Mouse (Mus musculus) heart, embryonic 16.5 days (tissue): ENCODE data around the gene Galnt10. TPM values are rescaled to one million over a fixed set of nuclear protein-coding genes. Genes with fewer than 3 reads are reported as not detected.

Experiments
- ATAC-seq: fragments of 200-750 bp; cut with Nextera tagmentation; replicated peaks from 2 replicates; pipeline ENCODE4 v1.8.0; 2017; ENCODE audit warnings: moderate number of reproducible peaks; ENCODE audit not compliant: insufficient read depth, low FRiP score; ENCODE audit errors: extremely low read depth
- H3K27ac ChIP-seq: fragments of 300-500 bp; sonication (generic); 2 replicates; pipeline ENCODE4 v1.5.1; 2014; ENCODE audit warnings: mild to moderate bottlenecking, low read length, control low read depth, moderate library complexity
- H3K27me3 ChIP-seq: fragments of 300-500 bp; sonication (generic); 2 replicates; pipeline ENCODE4 v1.6.1; 2014; ENCODE audit warnings: low read length, mixed read lengths; ENCODE audit not compliant: control insufficient read depth, insufficient read depth
- H3K36me3 ChIP-seq: fragments of 300-500 bp; sonication (generic); 2 replicates; pipeline ENCODE4 v1.6.1; 2014; ENCODE audit not compliant: control insufficient read depth, insufficient read depth
- H3K4me1 ChIP-seq: fragments of 300-500 bp; sonication (generic); 2 replicates; pipeline ENCODE4 v1.6.1; 2014; ENCODE audit warnings: low read length, mixed read lengths; ENCODE audit not compliant: control insufficient read depth, insufficient read depth
- H3K4me2 ChIP-seq: fragments of 300-500 bp; sonication (generic); 2 replicates; pipeline ENCODE4 v1.6.1; 2014; ENCODE audit warnings: low read depth, mild to moderate bottlenecking, control low read depth, low read length
- H3K4me3 ChIP-seq: fragments of 300-500 bp; sonication (generic); 2 replicates; pipeline ENCODE4 v1.5.1; 2014; ENCODE audit warnings: mild to moderate bottlenecking, control low read depth, low read length
- H3K9ac ChIP-seq: fragments of 300-500 bp; sonication (generic); 2 replicates; pipeline ENCODE4 v1.6.1; 2014; ENCODE audit warnings: low read length, control low read depth
- H3K9me3 ChIP-seq: fragments of 300-500 bp; sonication (generic); replicated peaks from 2 replicates; pipeline ENCODE4 v1.6.1; 2016; ENCODE audit warnings: low read length; ENCODE audit not compliant: control insufficient read depth
- WGBS: fragments of 180-500 bp; shearing (Covaris S2); extraction: QIAGEN DNeasy Blood & Tissue Kit; methylation state at CpG from one replicate; pipeline ENCODE4 v1.1.7; 2014; 5-methylcytosine and 5-hydroxymethylcytosine counted together
- polyA plus RNA-seq: library from polyadenylated mRNA; unstranded; fragments of >200 nt; fragmentation: Nextera tagmentation; extraction: Ambion mirVana; gene quantifications from 2 replicates; pipeline ENCODE4 v1.2.1, GENCODE M21; 2015

Galnt10 gene
- 9.3 and 9.7 TPM in 2 replicates for polyA plus RNA-seq

GRCm38 (mm10) chr11:57645018-57645559, at the start of gene Galnt10:
Gene Galnt10, plus strand, starts transcription at chr11:57645442.
- H3K4me2 ChIP-seq, result peak within 1 kb of the TSS; percentile 98
- H3K27ac ChIP-seq, result peak within 1 kb of the TSS; percentile 68
- H3K9ac ChIP-seq, result peak within 1 kb of the TSS; percentile 95
- H3K9me3 ChIP-seq, result no peaks in the 10 kb centered on the region
- H3K36me3 ChIP-seq, result no peaks in the 10 kb centered on the region
- peaks cover 17% of the 10 kb centered on the region for H3K4me1 ChIP-seq
- peak within 1 kb of the TSS; percentile 86 for H3K4me3 ChIP-seq
- peak; percentile 90 for ATAC-seq
- WGBS, result under 1% methylated on average over 51 of the region's 60 CpGs
- H3K27me3 ChIP-seq, result no peaks in the 10 kb centered on the region

GRCm38 (mm10) chr11:57595899-57596298, 49.3 kb upstream of the Galnt10 start:
- H3K4me1 ChIP-seq, result peaks cover 13% of the 10 kb centered on the region
- WGBS, result 85% methylated on average over 5 of the region's 5 CpGs
- no peak overlapping the region for H3K4me2 ChIP-seq
- no peaks in the 10 kb centered on the region for H3K9me3 ChIP-seq
- no peak overlapping the region for H3K4me3 ChIP-seq
- H3K27me3 ChIP-seq, result no peaks in the 10 kb centered on the region
- no peaks in the 10 kb centered on the region for H3K36me3 ChIP-seq
- no peak for ATAC-seq
- H3K9ac ChIP-seq, result no peak overlapping the region
- H3K27ac ChIP-seq, result no peak overlapping the region

GRCm38 (mm10) chr11:57598161-57598560, 47.1 kb upstream of the Galnt10 start:
- H3K27me3 ChIP-seq, result no peaks in the 10 kb centered on the region
- peaks cover 16% of the 10 kb centered on the region for H3K4me1 ChIP-seq
- no peak overlapping the region for H3K27ac ChIP-seq
- H3K9me3 ChIP-seq, result no peaks in the 10 kb centered on the region
- no peak overlapping the region for H3K4me3 ChIP-seq
- ATAC-seq, result peak; percentile 46
- H3K4me2 ChIP-seq, result no peak overlapping the region
- no peak overlapping the region for H3K9ac ChIP-seq
- WGBS, result 23% methylated on average over 5 of the region's 5 CpGs
- no peaks in the 10 kb centered on the region for H3K36me3 ChIP-seq

- H3K4me2 ChIP-seq, result no peak overlapping the region
- H3K27me3 ChIP-seq, result no peaks in the 10 kb centered on the region
- ATAC-seq, result no peak
- 74% methylated on average over 6 of the region's 6 CpGs for WGBS
- H3K36me3 ChIP-seq, result no peaks in the 10 kb centered on the region
- H3K4me1 ChIP-seq, result peaks cover 16% of the 10 kb centered on the region
- no peak overlapping the region for H3K4me3 ChIP-seq
- no peaks in the 10 kb centered on the region for H3K9me3 ChIP-seq
- H3K27ac ChIP-seq, result no peak overlapping the region
- no peak overlapping the region for H3K9ac ChIP-seq
Measured at GRCm38 (mm10) chr11:57599304-57599703, 45.9 kb upstream of the Galnt10 start.

GRCm38 (mm10) chr11:57600113-57600512, 45.1 kb upstream of the Galnt10 start:
- Histone ChIP-seq H3K9me3 (no peaks in the 10 kb centered on the region), H3K4me1 (peaks cover 16% of the 10 kb centered on the region), H3K4me2 (no peak overlapping the region), H3K4me3 (no peak overlapping the region), H3K36me3 (no peaks in the 10 kb centered on the region), H3K9ac (no peak overlapping the region), H3K27me3 (no peaks in the 10 kb centered on the region), H3K27ac (no peak overlapping the region)
- WGBS, result 34% methylated on average over 8 of the region's 8 CpGs
- no peak for ATAC-seq

- ATAC-seq, result 0 out of 2 replicates have a peak, but pooled peaks have one; percentile 38
- no peaks in the 10 kb centered on the region for H3K27me3 ChIP-seq
- H3K4me1 ChIP-seq, result peaks cover 16% of the 10 kb centered on the region
- H3K4me2 ChIP-seq, result no peak overlapping the region
- H3K36me3 ChIP-seq, result no peaks in the 10 kb centered on the region
- H3K9me3 ChIP-seq, result no peaks in the 10 kb centered on the region
- WGBS, result 35% methylated on average over 4 of the region's 4 CpGs
- no peak overlapping the region for H3K9ac ChIP-seq
- H3K27ac ChIP-seq, result no peak overlapping the region
- H3K4me3 ChIP-seq, result no peak overlapping the region
Measured at GRCm38 (mm10) chr11:57600621-57601121, 44.6 kb upstream of the Galnt10 start.

GRCm38 (mm10) chr11:57601806-57602455, 43.3 kb upstream of the Galnt10 start:
- no peak overlapping the region for H3K27ac ChIP-seq
- H3K9me3 ChIP-seq, result no peaks in the 10 kb centered on the region
- H3K36me3 ChIP-seq, result no peaks in the 10 kb centered on the region
- no peak overlapping the region for H3K4me2 ChIP-seq
- no peak overlapping the region for H3K9ac ChIP-seq
- no peak for ATAC-seq
- H3K27me3 ChIP-seq, result no peaks in the 10 kb centered on the region
- H3K4me3 ChIP-seq, result no peak overlapping the region
- peaks cover 16% of the 10 kb centered on the region for H3K4me1 ChIP-seq
- WGBS, result 41% methylated on average over 2 of the region's 2 CpGs

- Histone ChIP-seq H3K36me3 (no peaks in the 10 kb centered on the region), H3K9ac (no peak overlapping the region), H3K9me3 (no peaks in the 10 kb centered on the region), H3K4me3 (no peak overlapping the region), H3K4me2 (no peak overlapping the region), H3K27ac (no peak overlapping the region), H3K4me1 (peaks cover 8% of the 10 kb centered on the region), H3K27me3 (no peaks in the 10 kb centered on the region)
- WGBS, result 61% methylated on average over 5 of the region's 5 CpGs
- no peak for ATAC-seq
Measured at GRCm38 (mm10) chr11:57605086-57605485, 40.2 kb upstream of the Galnt10 start.

- Histone ChIP-seq H3K4me3 (no peak overlapping the region), H3K9me3 (no peaks in the 10 kb centered on the region), H3K36me3 (no peaks in the 10 kb centered on the region), H3K4me1 (peaks cover 4% of the 10 kb centered on the region; the same call in 1 of the 2 replicates), H3K27ac (no peak overlapping the region), H3K4me2 (no peak overlapping the region), H3K27me3 (no peaks in the 10 kb centered on the region), H3K9ac (no peak overlapping the region)
- 75% methylated on average over 3 of the region's 3 CpGs for WGBS
- no peak for ATAC-seq
Measured at GRCm38 (mm10) chr11:57605660-57606059, 39.6 kb upstream of the Galnt10 start.
